Mouse (Mus musculus) embryo, embryonic 11 days (tissue): ENCODE measurements around the gene Ptprd.
A peak's percentile ranks its signal among the peaks of the same experiment; 100 is the strongest.
"Not testable (repeated sequence)": the region's sequence is repeated elsewhere in the genome, so short reads cannot be mapped to it uniquely, and the experiment has no call there.

Experiments used
- DNase-seq: peaks from one replicate; pipeline ENCODE4 v3.0.0-alpha.2; 2015

Gene Ptprd

GRCm38 (mm10) chr4:77880213-77880612, 331.5 kb downstream of the Ptprd start:
- DNase-seq, result no peak

DNA sequence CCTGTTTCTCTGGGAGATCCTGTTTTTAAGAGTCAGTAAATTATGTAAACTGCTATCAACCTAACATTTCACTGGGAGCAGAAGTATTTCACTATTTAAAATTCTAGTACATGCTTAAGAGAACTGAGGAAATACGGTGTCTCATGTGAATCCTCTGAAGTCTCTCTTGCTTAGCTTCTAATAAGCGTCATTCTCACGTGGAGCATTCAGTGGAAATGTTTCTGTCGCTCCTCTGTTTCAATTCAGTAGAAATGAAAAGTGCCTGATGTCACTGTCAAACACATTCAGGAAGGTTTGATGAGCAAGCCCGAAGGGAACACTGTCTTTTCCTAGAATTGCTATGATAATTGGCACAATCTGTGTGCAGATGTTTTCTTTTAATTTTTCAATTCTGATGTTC, 350.5 kb downstream of the Ptprd start:
- no peak for DNase-seq

DNA sequence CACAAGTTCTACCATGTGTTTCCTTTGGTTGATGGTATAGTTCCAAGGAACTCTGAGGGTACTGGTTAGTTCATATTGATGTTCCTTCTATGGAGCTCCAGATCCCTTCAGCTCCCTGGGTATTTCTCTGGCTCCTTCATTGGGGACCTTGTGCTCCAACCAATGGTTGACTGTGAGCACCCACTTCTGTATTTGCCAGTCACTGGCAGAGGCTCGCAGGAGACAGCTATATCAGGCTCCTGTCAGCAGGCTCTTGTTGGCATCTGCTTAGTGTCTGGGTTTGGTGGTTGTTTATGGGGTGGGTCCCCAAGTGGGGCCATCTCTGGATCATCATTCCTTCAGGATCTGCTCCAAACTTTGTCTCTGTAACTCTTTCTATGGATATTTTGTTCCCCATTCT, 414.4 kb downstream of the Ptprd start:
- not testable (repeated sequence) for DNase-seq

DNA sequence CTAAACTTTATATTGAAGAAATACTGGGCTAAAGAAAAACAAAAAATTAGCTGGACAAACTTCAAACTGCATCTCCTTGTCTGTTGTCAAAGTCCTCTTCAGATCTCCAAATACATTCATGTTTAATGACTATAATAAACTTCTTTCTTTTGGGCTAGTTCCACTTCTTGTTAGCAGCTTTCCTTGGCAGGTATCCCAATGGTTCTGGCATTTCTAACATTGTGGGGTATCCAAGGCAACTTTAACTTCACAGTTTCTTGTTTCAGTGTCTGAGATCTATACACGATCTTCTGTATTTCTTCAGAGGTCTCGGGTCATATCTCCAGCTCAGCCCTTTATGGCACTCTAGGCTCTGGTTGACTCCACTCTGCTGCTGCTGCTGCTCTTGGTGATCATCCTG, 434.5 kb downstream of the Ptprd start:
- no peak for DNase-seq

DNA sequence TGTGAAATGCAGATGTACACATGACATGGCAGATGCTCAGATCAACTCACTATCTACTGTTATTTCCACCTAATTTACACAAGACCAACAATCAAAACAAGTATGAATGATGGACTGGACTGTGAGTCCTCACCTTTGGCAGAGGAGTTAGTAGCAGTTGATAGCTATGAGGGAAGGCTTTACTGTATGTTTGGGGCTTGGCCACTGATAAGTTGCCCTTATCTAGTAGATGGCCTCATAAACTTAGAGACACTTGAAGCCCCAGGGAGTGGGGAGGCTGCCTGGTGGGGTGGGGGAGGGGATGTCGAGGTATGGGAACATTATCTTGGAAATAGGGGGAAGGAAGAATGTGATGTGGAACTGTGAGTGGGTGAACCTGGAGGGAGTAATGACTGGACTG, 448.0 kb downstream of the Ptprd start:
- no peak for DNase-seq

- no peak for DNase-seq
Measured at GRCm38 (mm10) chr4:77743391-77743790, 468.4 kb downstream of the Ptprd start.

- no peak for DNase-seq
Measured at GRCm38 (mm10) chr4:77721908-77722307, 489.9 kb downstream of the Ptprd start.

- no peak for DNase-seq
Measured at GRCm38 (mm10) chr4:77717792-77718191, 494.0 kb downstream of the Ptprd start.

- DNase-seq, result no peak
Measured at GRCm38 (mm10) chr4:77710231-77710630, 501.5 kb downstream of the Ptprd start.

GRCm38 (mm10) chr4:77698294-77698693, 513.5 kb downstream of the Ptprd start:
- DNase-seq, result no peak

GRCm38 (mm10) chr4:77675798-77676197, 536.0 kb downstream of the Ptprd start:
- no peak for DNase-seq

GRCm38 (mm10) chr4:77664761-77665160, 547.0 kb downstream of the Ptprd start:
- DNase-seq, result no peak

DNA sequence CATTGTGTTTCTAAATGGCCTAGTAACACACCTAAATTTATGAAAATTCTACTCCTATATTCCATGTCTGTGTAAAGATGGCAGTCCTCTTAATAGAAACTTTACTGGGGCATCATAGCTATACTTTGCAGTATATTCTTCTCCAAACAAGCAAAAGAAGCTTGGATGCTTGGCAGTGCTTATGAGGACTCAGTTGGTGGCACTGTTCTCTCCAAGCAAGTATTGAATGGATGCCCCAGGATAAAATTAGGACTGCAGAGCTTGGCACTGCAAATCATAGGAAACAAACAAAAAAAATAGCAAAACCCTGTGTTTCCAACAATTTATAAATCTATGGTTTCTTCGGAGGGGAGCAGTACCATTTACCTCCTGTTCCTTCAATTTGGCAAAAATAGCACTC, 549.5 kb downstream of the Ptprd start:
- DNase-seq, result no peak

GRCm38 (mm10) chr4:77655669-77656068, 556.1 kb downstream of the Ptprd start:
- DNase-seq, result no peak

DNA sequence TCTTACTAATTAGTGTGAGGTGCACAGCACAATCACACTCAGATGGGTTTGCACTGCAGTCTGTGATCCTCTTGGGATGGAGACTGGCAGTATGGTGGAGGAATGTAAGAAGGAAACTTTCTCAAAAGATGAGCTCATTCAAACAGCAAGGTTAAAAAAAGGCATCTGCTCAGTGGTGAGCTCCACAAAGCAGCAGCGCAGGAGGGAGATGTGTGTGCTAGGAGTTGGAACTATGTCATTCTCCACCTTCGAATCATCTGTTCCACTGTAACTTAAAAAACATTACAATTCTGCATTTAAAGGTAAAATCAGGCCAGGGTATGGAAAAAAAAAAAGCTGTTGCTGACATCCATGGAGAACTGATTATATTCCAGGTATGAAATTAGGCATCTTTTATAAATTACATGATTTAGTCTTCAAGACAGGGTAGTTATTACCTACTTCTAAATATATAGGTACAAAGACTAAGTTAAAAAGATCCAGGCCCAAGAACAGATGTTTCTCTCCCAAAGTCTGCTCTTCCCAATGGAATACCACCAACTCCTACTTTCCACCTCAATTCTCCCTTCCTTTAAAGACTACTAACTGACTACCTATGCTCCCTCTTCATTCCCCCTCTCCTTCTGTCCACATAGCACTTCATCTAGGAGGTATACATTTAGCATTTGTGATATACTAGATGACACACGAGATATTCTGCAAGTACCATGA, 562.0 kb downstream of the Ptprd start:
- no peak for DNase-seq

DNA sequence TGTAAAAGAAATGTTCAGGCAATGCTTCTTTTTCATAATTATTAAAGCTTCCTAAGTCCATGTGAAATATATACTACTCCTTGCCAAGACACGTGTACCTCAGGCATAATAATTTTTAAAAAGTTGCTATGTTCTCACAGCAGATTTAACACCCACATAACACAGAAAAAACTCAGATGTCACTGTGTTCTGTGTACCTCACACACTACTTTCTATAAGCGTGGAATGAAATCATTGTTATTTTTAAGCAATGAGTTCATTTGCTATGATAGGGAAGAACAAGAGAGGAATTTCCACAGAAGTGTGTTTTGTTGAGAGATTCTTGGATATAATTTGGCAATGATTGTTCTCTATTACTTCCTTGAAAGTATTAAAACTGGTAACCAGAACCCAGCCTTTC, 562.9 kb downstream of the Ptprd start:
- no peak for DNase-seq

DNA sequence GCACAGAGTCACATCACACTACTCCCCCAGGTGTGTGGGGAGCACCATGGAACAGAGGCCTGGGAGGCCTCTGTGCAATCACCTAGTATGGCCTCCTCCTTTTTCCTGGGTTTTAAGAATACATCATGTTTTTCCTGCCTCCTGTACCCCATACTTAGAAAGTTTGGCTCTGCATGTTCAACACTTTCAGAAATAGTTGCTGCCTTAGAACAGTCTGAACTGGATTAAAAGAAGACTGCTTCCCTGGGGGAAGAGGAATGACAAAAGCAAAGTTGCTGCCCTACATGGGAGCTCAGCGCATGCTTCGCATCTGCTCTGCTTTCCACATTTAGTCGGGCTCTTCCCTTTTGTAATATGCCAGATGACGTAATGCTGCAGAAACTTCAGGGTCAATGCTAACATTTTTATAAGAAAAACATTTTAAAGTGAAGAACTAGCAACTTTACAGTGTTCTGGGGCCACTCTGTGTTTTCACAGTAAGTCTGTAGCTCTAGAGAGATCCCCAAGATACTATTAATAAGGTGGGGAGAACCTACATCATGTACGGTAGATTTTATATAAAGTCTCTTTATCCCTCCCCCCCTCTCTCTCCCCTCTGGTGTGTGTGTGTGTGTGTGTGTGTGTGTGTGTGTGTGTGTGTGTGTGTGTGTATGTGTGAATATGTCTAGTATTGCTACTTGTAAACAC, 564.2 kb downstream of the Ptprd start:
- DNase-seq, result no peak

DNA sequence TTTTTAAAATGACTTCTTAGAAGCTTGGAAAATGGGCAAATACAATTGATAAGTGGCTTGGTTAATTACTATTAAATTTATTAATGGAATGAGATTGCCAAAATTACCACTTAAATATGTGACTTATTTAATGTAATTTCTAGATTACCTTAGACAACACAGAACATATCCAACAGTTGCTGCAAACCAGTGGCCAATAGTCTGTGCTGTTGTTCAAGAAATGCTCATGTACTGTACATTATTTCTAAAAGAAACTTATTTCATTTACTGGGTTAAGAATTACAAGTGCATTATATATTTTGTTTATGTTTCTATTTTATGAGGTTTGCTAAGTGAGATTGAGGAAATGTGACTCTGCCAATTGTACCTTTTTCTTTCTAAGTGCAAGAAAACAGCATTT, 567.3 kb downstream of the Ptprd start:
- no peak for DNase-seq

- no peak for DNase-seq
Measured at GRCm38 (mm10) chr4:77640022-77640421, 571.7 kb downstream of the Ptprd start.

- no peak for DNase-seq
Measured at GRCm38 (mm10) chr4:77613129-77613528, 598.6 kb downstream of the Ptprd start.

GRCm38 (mm10) chr4:77586624-77587023, 625.1 kb downstream of the Ptprd start:
- no peak for DNase-seq

DNA sequence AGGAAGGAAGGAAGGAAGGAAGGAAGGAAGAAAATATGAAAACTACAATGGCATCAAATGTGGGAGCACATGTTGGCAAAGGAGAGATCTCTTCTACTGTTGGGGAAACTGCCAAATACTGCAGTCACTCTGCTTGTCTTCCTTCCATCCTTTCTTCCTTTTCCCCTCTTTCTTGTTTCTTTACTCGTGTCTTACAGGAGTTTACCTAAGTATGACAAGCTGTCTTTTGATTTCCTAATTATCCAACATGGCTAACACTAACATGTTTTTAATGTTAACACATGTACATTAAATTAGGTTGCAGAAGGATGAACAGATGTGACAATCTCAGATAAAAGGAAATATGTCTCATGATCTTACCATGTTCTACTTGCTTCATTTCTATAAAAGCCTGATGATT, 625.5 kb downstream of the Ptprd start:
- no peak for DNase-seq

DNA sequence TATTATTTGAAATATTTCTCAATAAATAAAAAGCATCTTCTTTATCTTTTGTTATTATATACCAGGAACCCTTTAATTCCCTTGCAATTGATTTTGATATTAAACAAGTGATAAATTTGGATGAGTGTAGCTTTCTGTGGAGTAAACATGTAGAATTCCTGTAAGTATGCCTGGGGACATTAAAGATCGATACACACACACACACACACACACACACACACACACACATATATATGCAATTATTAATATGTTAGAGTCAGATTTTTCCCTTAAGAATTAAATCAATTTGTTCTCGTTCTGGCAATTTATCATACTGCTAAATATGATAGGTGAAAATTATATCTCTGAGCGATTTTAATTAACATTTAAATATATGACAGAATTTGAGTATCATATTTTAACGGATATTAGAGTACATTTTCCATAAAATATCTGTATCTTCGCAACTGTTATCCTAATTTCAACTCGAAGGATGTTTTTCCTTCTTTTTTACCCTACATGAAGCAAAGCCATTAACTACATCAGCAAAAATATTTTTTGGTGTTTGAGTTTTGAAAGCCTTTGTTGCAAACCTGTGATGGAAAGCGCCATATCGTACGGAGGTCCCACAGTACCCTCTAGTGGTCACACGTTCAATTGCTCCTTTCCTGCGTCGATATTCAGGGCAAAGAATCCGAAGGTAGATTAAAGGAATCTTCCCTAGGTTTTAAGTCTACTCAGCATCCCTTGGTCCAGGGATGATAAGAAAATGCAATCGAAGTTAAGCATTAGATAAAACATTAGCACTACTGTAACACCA, 653.2 kb downstream of the Ptprd start:
- DNase-seq, result peak; percentile 78

GRCm38 (mm10) chr4:77555841-77556240, 655.9 kb downstream of the Ptprd start:
- DNase-seq, result peak; percentile 42
